Mouse (Mus musculus): ENCODE measurements around the gene Esr1. TPM values are rescaled to one million over a fixed set of nuclear protein-coding genes. Genes with fewer than 3 reads are reported as not detected.

Gene Esr1
- polyA plus RNA-seq, 1 experiment from 2014 or later: 0.77 TPM

- H3K9me3 ChIP-seq (ENCODE audit: control insufficient read depth): no peaks in the 10 kb centered on the region
- H3K9ac ChIP-seq (ENCODE audit: low read depth, low read length): no peak overlapping the region
- H3K4me3 ChIP-seq (ENCODE audit: low read depth, low read length): no peak overlapping the region
- ATAC-seq: no peak
- H3K27ac ChIP-seq (ENCODE audit: low read depth, low read length): no peak overlapping the region
- 82% methylated on average over 8 of the region's 8 CpGs for WGBS
- H3K4me2 ChIP-seq (replicated peaks; ENCODE audit: low read depth): no peak overlapping the region
- H3K27me3 ChIP-seq (replicated peaks; ENCODE audit: control insufficient read depth, insufficient read depth, low read length): no peaks in the 10 kb centered on the region
- H3K36me3 ChIP-seq (ENCODE audit: control insufficient read depth, insufficient read depth): peaks cover 41% of the 10 kb centered on the region
- no peaks in the 10 kb centered on the region for H3K4me1 ChIP-seq (replicated peaks; ENCODE audit: control insufficient read depth, insufficient read depth, low read length)
- TF ChIP-seq CTCF (IDR thresholded peaks at IDR 0.05; ENCODE audit: low read depth): no peak
Measured at GRCm38 (mm10) chr10:5041254-5041653, 429.9 kb downstream of the Esr1 start.

GRCm38 (mm10) chr10:5044481-5044880, 433.1 kb downstream of the Esr1 start:
- Histone ChIP-seq H3K9ac (ENCODE audit: low read depth, low read length) (no peak overlapping the region), H3K4me2 (replicated peaks; ENCODE audit: low read depth) (no peak overlapping the region), H3K4me1 (replicated peaks; ENCODE audit: control insufficient read depth, insufficient read depth, low read length) (no peaks in the 10 kb centered on the region), H3K9me3 (ENCODE audit: control insufficient read depth) (no peaks in the 10 kb centered on the region), H3K36me3 (ENCODE audit: control insufficient read depth, insufficient read depth) (peaks cover 51% of the 10 kb centered on the region), H3K27me3 (replicated peaks; ENCODE audit: control insufficient read depth, insufficient read depth, low read length) (no peaks in the 10 kb centered on the region), H3K4me3 (ENCODE audit: low read depth, low read length) (no peak overlapping the region), H3K27ac (ENCODE audit: low read depth, low read length) (no peak overlapping the region)
- ATAC-seq: no peak
- WGBS: 88% methylated on average over 8 of the region's 8 CpGs
- TF ChIP-seq CTCF (IDR thresholded peaks at IDR 0.05; ENCODE audit: low read depth): no peak

- Histone ChIP-seq H3K4me1 (replicated peaks; ENCODE audit: control insufficient read depth, insufficient read depth, low read length) (no peaks in the 10 kb centered on the region), H3K9ac (ENCODE audit: low read depth, low read length) (no peak overlapping the region), H3K4me2 (replicated peaks; ENCODE audit: low read depth) (no peak overlapping the region), H3K27me3 (replicated peaks; ENCODE audit: control insufficient read depth, insufficient read depth, low read length) (no peaks in the 10 kb centered on the region), H3K27ac (ENCODE audit: low read depth, low read length) (no peak overlapping the region), H3K4me3 (ENCODE audit: low read depth, low read length) (no peak overlapping the region), H3K36me3 (ENCODE audit: control insufficient read depth, insufficient read depth) (peaks cover 51% of the 10 kb centered on the region), H3K9me3 (ENCODE audit: control insufficient read depth) (no peaks in the 10 kb centered on the region)
- 87% methylated on average over 7 of the region's 7 CpGs for WGBS
- no peak for TF ChIP-seq CTCF (IDR thresholded peaks at IDR 0.05; ENCODE audit: low read depth)
- no peak for ATAC-seq
Measured at GRCm38 (mm10) chr10:5045213-5045612, 433.8 kb downstream of the Esr1 start.

GRCm38 (mm10) chr10:5045671-5046070, 434.3 kb downstream of the Esr1 start:
- Histone ChIP-seq H3K36me3 (ENCODE audit: control insufficient read depth, insufficient read depth) (peaks cover 47% of the 10 kb centered on the region), H3K4me1 (replicated peaks; ENCODE audit: control insufficient read depth, insufficient read depth, low read length) (no peaks in the 10 kb centered on the region), H3K27ac (ENCODE audit: low read depth, low read length) (no peak overlapping the region), H3K9ac (ENCODE audit: low read depth, low read length) (no peak overlapping the region), H3K4me3 (ENCODE audit: low read depth, low read length) (no peak overlapping the region), H3K4me2 (replicated peaks; ENCODE audit: low read depth) (no peak overlapping the region), H3K27me3 (replicated peaks; ENCODE audit: control insufficient read depth, insufficient read depth, low read length) (no peaks in the 10 kb centered on the region), H3K9me3 (ENCODE audit: control insufficient read depth) (no peaks in the 10 kb centered on the region)
- no peak for TF ChIP-seq CTCF (IDR thresholded peaks at IDR 0.05; ENCODE audit: low read depth)
- no peak for ATAC-seq
- WGBS: 88% methylated on average over 5 of the region's 5 CpGs

Other genes with a start within 250 kb of the Esr1 start
- gene Zbtb2, start 223.5 kb upstream of the Esr1 start, polyA plus RNA-seq (2015; fragmentation: Nextera tagmentation; extraction: Ambion mirVana): 5.1 and 5.6 TPM in 2 replicates
- gene Rmnd1, start 179.2 kb upstream of the Esr1 start, polyA plus RNA-seq (2015; fragmentation: Nextera tagmentation; extraction: Ambion mirVana): 24.8 and 26.8 TPM in 2 replicates
- 9.5 and 10.3 TPM in 2 replicates for gene Armt1, start 179.1 kb upstream of the Esr1 start, polyA plus RNA-seq (2015; fragmentation: Nextera tagmentation; extraction: Ambion mirVana)
- 0.13 TPM in 1 of 2 replicates, not detected in the other for gene Ccdc170, start 129.1 kb upstream of the Esr1 start, polyA plus RNA-seq (2015; fragmentation: Nextera tagmentation; extraction: Ambion mirVana)

Measured in intestine, postnatal 0 days (tissue).